Mouse (Mus musculus): ENCODE data around the gene Cysrt1.

DNA sequence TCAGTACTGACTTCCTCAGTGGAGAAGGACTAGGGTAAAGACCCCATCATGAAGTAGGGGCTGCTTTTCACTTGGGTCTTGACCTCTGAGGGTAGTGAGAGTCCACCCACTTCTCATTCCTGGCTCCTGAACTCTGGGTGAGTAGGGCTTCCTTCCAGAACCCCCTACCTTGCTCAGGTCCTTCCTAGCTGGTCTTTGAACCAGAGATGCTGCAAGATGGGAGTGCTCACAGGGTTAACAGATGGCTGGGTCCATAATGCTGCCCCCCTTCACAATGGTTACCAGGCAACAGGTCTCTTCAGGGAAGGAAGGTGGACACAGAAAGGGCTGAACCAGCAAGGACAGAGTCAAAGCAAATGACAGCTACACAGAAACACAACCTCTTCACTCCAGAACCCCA is 23.8 kb downstream of the Cysrt1 start, which contains the start of gene Fam166a:
- TF ChIP-seq CTCF (IDR thresholded peaks at IDR 0.05; ENCODE audit: borderline replicate concordance, insufficient read depth, low read depth, low read length) (no peak), POLR2A (IDR thresholded peaks at IDR 0.05; ENCODE audit: borderline replicate concordance, insufficient read depth, low read length) (no peak)

All from cerebellum, adult 2 months (tissue).